Mouse (Mus musculus): ENCODE data around the gene Gm10639. TPM values are rescaled to one million over a fixed set of nuclear protein-coding genes. Genes with fewer than 3 reads are reported as not detected.

The Gm10639 gene
- polyA plus RNA-seq (2021; fragmentation: Nextera tagmentation) = 0.19 TPM in 1 of 2 replicates, not detected in the other
- long read RNA-seq, experiment 1 = 0 reads
- long read RNA-seq, experiment 2 = 0 reads

DNA sequence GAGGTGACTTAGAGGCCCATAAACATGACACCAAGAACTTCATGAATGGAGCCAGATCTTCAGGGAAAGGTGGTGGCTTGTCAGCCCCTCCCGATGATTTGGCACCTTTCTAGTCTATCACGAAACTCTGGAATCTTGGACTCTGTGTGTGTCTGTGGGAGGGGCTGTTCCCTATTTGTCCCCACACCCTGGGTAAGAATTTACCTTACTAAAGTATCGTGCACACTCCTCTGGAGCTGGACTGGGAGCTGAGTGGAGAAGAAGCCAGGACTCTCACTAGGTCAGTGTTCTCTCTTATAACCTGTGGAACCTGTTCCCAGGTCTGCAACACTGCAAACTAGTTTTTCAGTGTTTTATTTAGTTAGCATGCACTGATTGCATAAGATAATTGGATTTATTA lies at the start of gene Gm10639:
Gm10639 (plus strand) TSS at position 201 of the 400 bp plus-strand sequence.

DNA sequence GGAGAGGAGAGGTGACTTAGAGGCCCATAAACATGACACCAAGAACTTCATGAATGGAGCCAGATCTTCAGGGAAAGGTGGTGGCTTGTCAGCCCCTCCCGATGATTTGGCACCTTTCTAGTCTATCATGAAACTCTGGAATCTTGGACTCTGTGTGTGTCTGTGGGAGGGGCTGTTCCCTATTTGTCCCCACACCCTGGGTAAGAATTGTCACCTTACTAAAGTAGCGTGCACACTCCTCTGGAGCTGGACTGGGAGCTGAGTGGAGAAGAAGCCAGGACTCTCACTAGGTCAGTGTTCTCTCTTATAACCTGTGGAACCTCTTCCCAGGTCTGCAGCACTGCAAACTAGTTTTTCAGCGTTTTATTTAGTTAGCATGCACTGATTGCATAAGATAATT lies 32.8 kb upstream of the Gm10639 start, which contains the start of gene Gm3776:
Gm3776 (plus strand) TSS at position 216 of the 400 bp plus-strand sequence.

GRCm38 (mm10) chr9:78314696-78315095 lies 25.0 kb downstream of the Gm10639 start, which contains the start of gene Omt2a:
Omt2a (minus strand) TSS chr9:78314796.

DNA sequence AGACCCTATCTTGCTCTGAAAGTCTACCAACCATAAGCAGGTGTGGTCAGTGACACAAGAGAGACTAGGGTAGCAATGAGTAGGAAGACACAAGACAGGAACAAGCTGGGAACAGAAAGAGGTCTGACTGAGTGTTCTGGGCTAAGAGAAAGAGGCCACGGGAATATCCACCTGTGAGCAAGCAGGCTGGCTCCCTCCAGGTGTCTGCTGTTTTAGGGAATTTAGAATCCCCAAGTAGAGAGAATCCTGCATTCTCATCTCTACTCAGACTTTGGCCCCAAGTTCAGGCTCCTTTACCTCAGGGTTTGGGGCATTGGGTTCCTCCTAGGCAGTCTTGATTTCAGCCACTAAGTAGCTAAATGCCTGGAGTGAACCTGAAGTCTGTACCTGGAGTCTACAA lies 37.6 kb downstream of the Gm10639 start, which contains the start of gene Omt2b:
Omt2b (plus strand) TSS at position 301 of the 400 bp plus-strand sequence.

Other genes starting within 250 kb of the Gm10639 start
- gene Gcm1, start 238.0 kb upstream of the Gm10639 start, polyA plus RNA-seq (2021; fragmentation: Nextera tagmentation) = not detected in 2 replicates
- 85.5 and 115 TPM in 2 replicates for gene Fbxo9, start 180.9 kb upstream of the Gm10639 start, polyA plus RNA-seq (2021; fragmentation: Nextera tagmentation)
- gene Ick, start 180.7 kb upstream of the Gm10639 start, polyA plus RNA-seq (2021; fragmentation: Nextera tagmentation) = 9.2 and 9.6 TPM in 2 replicates
- gene Gsta4, start 107.1 kb upstream of the Gm10639 start, polyA plus RNA-seq (2021; fragmentation: Nextera tagmentation) = 105 and 108 TPM in 2 replicates
- not detected in 2 replicates for gene Gsta1, start 59.3 kb upstream of the Gm10639 start, polyA plus RNA-seq (2021; fragmentation: Nextera tagmentation)
- gene Gm3776, start 32.8 kb upstream of the Gm10639 start, polyA plus RNA-seq (2021; fragmentation: Nextera tagmentation) = not detected in 2 replicates
- gene Omt2a, start 24.9 kb downstream of the Gm10639 start, polyA plus RNA-seq (2021; fragmentation: Nextera tagmentation) = not detected in 2 replicates
- gene Omt2b, start 37.7 kb downstream of the Gm10639 start, polyA plus RNA-seq (2021; fragmentation: Nextera tagmentation) = not detected in 2 replicates
- 1.1 and 1.4 TPM in 2 replicates for gene Gsta2, start 65.9 kb downstream of the Gm10639 start, polyA plus RNA-seq (2021; fragmentation: Nextera tagmentation)
- not detected in 2 replicates for gene Dppa5a, start 78.3 kb downstream of the Gm10639 start, polyA plus RNA-seq (2021; fragmentation: Nextera tagmentation)
- not detected in 2 replicates for gene Ooep, start 88.8 kb downstream of the Gm10639 start, polyA plus RNA-seq (2021; fragmentation: Nextera tagmentation)
- 0.06 TPM in 1 of 2 replicates, not detected in the other for gene Ddx43, start 105.9 kb downstream of the Gm10639 start, polyA plus RNA-seq (2021; fragmentation: Nextera tagmentation)
- 0.25 and 0.32 TPM in 2 replicates for gene Cgas, start 153.3 kb downstream of the Gm10639 start, polyA plus RNA-seq (2021; fragmentation: Nextera tagmentation)
- gene Mto1, start 158.3 kb downstream of the Gm10639 start, polyA plus RNA-seq (2021; fragmentation: Nextera tagmentation) = 19.6 and 25.4 TPM in 2 replicates
- gene Gm17324, start 158.9 kb downstream of the Gm10639 start, polyA plus RNA-seq (2021; fragmentation: Nextera tagmentation) = 1.0 and 1.3 TPM in 2 replicates
- gene Eef1a1, start 199.2 kb downstream of the Gm10639 start, polyA plus RNA-seq (2021; fragmentation: Nextera tagmentation) = 1,241 and 1,476 TPM in 2 replicates

Measured in left cerebral cortex, adult 6 months (tissue).